Mouse (Mus musculus) forebrain, embryonic 14.5 days (tissue): Measurements from ENCODE around the gene Dok1. TPM values are rescaled to one million over a fixed set of nuclear protein-coding genes. Genes with fewer than 3 reads are reported as not detected.

Experiments used
- ATAC-seq: fragments of 200-750 bp; cut with Nextera tagmentation; 2 replicates; pipeline ENCODE4 v1.8.0; 2017; ENCODE audit warnings: mild to moderate bottlenecking, moderate library complexity
- DNase-seq: peaks from one replicate; pipeline ENCODE4 v3.0.0-alpha.2; 2015; ENCODE audit warnings: low spot score
- H3K27ac ChIP-seq: fragments of 300-500 bp; sonication (generic); 2 replicates; pipeline ENCODE4 v1.5.1; 2014; ENCODE audit warnings: low read depth, mild to moderate bottlenecking, control low read depth, low read length, moderate library complexity
- H3K27me3 ChIP-seq: fragments of 300-500 bp; sonication (generic); replicated peaks from 2 replicates; pipeline ENCODE4 v1.6.1; 2014; ENCODE audit warnings: low read length, control low read depth, mixed read lengths; ENCODE audit not compliant: control insufficient read depth, insufficient read depth
- H3K36me3 ChIP-seq: fragments of 300-500 bp; sonication (generic); 2 replicates; pipeline ENCODE4 v1.6.1; 2014; ENCODE audit warnings: low read length, control low read depth; ENCODE audit not compliant: control insufficient read depth, insufficient read depth
- H3K4me1 ChIP-seq: fragments of 300-500 bp; sonication (generic); 2 replicates; pipeline ENCODE4 v1.6.1; 2014; ENCODE audit warnings: antibody characterized with exemption, low read length, control low read depth; ENCODE audit not compliant: control insufficient read depth, insufficient read depth
- H3K4me2 ChIP-seq: fragments of 300-500 bp; sonication (generic); 2 replicates; pipeline ENCODE4 v1.6.1; 2014; ENCODE audit warnings: mild to moderate bottlenecking, control low read depth, low read length
- H3K4me3 ChIP-seq: fragments of 300-500 bp; sonication (generic); 2 replicates; pipeline ENCODE4 v1.5.1; 2014; ENCODE audit warnings: low read depth, low read length, control low read depth
- H3K9ac ChIP-seq: fragments of 300-500 bp; sonication (generic); 2 replicates; pipeline ENCODE4 v1.6.1; 2014; ENCODE audit warnings: mild to moderate bottlenecking, low read length, control low read depth, moderate library complexity
- H3K9me3 ChIP-seq: fragments of 300-500 bp; sonication (generic); replicated peaks from 2 replicates; pipeline ENCODE4 v1.6.1; 2016; ENCODE audit warnings: low read length, control low read depth, mixed read lengths; ENCODE audit not compliant: control insufficient read depth
- WGBS: fragments of 180-500 bp; shearing (Covaris S2); extraction: QIAGEN DNeasy Blood & Tissue Kit; methylation state at CpG from one replicate; pipeline ENCODE4 v1.1.7; 2014; 5-methylcytosine and 5-hydroxymethylcytosine counted together
- polyA plus RNA-seq: library from polyadenylated mRNA; unstranded; fragments of >200 nt; fragmentation: Nextera tagmentation; extraction: Ambion mirVana; gene quantifications from 2 replicates; pipeline ENCODE4 v1.2.1, GENCODE M21; 2014

Dok1 gene
- 2.6 and 3.4 TPM in 2 replicates for polyA plus RNA-seq

- ATAC-seq (peak; percentile 80), DNase-seq (peak; percentile 70)
- peak within 1 kb of the TSS; percentile 85 for H3K4me2 ChIP-seq
- H3K4me1 ChIP-seq, result peaks cover 10% of the 10 kb centered on the region; the same call in 1 of the 2 replicates
- H3K9ac ChIP-seq, result peak within 1 kb of the TSS; percentile 61
- peak within 1 kb of the TSS; percentile 11; the same call in 1 of the 2 replicates for H3K27ac ChIP-seq
- WGBS, result under 1% methylated on average over 49 of the region's 51 CpGs
- no peaks in the 10 kb centered on the region for H3K9me3 ChIP-seq
- no peaks in the 10 kb centered on the region for H3K36me3 ChIP-seq
- H3K4me3 ChIP-seq, result peak within 1 kb of the TSS; percentile 49
- H3K27me3 ChIP-seq, result peaks cover 11% of the 10 kb centered on the region
Observed at GRCm38 (mm10) chr6:83033249-83034185, at the start of gene Dok1, which contains the start of gene Loxl3. TSS of gene Dok1 (minus strand) at chr6:83033471. TSS of gene Loxl3 (plus strand) at chr6:83034173.

GRCm38 (mm10) chr6:83080210-83080609, 46.9 kb upstream of the Dok1 start:
- Histone ChIP-seq H3K27me3 (peaks cover 41% of the 10 kb centered on the region), H3K9me3 (no peaks in the 10 kb centered on the region), H3K4me1 (peaks cover 5% of the 10 kb centered on the region; the same call in 1 of the 2 replicates), H3K27ac (no peak overlapping the region), H3K4me2 (no peak overlapping the region), H3K4me3 (no peak overlapping the region), H3K36me3 (peaks cover 22% of the 10 kb centered on the region), H3K9ac (no peak overlapping the region)
- no peak for DNase-seq
- ATAC-seq, result no peak
- 97% methylated on average over 5 of the region's 5 CpGs for WGBS

GRCm38 (mm10) chr6:83078324-83078858, 45.1 kb upstream of the Dok1 start:
- H3K9ac ChIP-seq, result peak overlapping the region; percentile 80
- H3K4me2 ChIP-seq, result peak overlapping the region; percentile 97
- ATAC-seq, result peak; percentile 96

GRCm38 (mm10) chr6:83077630-83078323, 44.5 kb upstream of the Dok1 start, which contains the start of gene Pcgf1:
TSS of gene Pcgf1 (plus strand) at chr6:83077869.
- peak within 1 kb of the TSS; percentile 80 for H3K9ac ChIP-seq
- 0% methylated on average over 51 of the region's 54 CpGs for WGBS
- peaks cover 35% of the 10 kb centered on the region for H3K27me3 ChIP-seq
- peak within 1 kb of the TSS; percentile 97 for H3K4me2 ChIP-seq
- H3K36me3 ChIP-seq, result peaks cover 22% of the 10 kb centered on the region
- peak; percentile 66 for ATAC-seq
- peaks cover 5% of the 10 kb centered on the region; the same call in 1 of the 2 replicates for H3K4me1 ChIP-seq
- peak within 1 kb of the TSS; percentile 72 for H3K4me3 ChIP-seq
- H3K9me3 ChIP-seq, result no peaks in the 10 kb centered on the region
- H3K27ac ChIP-seq, result peak within 1 kb of the TSS; percentile 89
- peak; percentile 49 for DNase-seq

More at GRCm38 (mm10) chr6:83078324-83078858, 45.1 kb upstream of the Dok1 start:
- Histone ChIP-seq H3K27me3 (peaks cover 36% of the 10 kb centered on the region), H3K4me3 (peak overlapping the region; percentile 72), H3K27ac (peak overlapping the region; percentile 89), H3K36me3 (peaks cover 22% of the 10 kb centered on the region), H3K4me1 (peaks cover 5% of the 10 kb centered on the region; the same call in 1 of the 2 replicates), H3K9me3 (no peaks in the 10 kb centered on the region)
- DNase-seq, result peak; percentile 99
- WGBS, result under 1% methylated on average over 46 of the region's 46 CpGs

GRCm38 (mm10) chr6:83074979-83075378, 41.7 kb upstream of the Dok1 start:
- H3K4me3 ChIP-seq, result no peak overlapping the region
- H3K27me3 ChIP-seq, result peaks cover 56% of the 10 kb centered on the region
- no peak overlapping the region for H3K27ac ChIP-seq
- no peak for DNase-seq
- H3K4me2 ChIP-seq, result no peak overlapping the region
- ATAC-seq, result no peak
- peaks cover 4% of the 10 kb centered on the region; the same call in 1 of the 2 replicates for H3K36me3 ChIP-seq
- H3K4me1 ChIP-seq, result peaks cover 5% of the 10 kb centered on the region
- 17% methylated on average over 2 of the region's 2 CpGs for WGBS
- no peaks in the 10 kb centered on the region for H3K9me3 ChIP-seq
- H3K9ac ChIP-seq, result no peak overlapping the region

GRCm38 (mm10) chr6:83071220-83071619, 37.9 kb upstream of the Dok1 start:
- Histone ChIP-seq H3K36me3 (no peaks in the 10 kb centered on the region), H3K4me3 (no peak overlapping the region), H3K27ac (no peak overlapping the region), H3K4me2 (no peak overlapping the region), H3K9me3 (no peaks in the 10 kb centered on the region), H3K4me1 (no peaks in the 10 kb centered on the region; the same call in 1 of the 2 replicates), H3K9ac (no peak overlapping the region), H3K27me3 (peaks cover 89% of the 10 kb centered on the region)
- under 1% methylated on average over 24 of the region's 24 CpGs for WGBS
- DNase-seq, result no peak
- ATAC-seq, result peak; percentile 24; the same call in 1 of the 2 replicates

GRCm38 (mm10) chr6:83070311-83071219, 37.3 kb upstream of the Dok1 start:
- H3K27me3 ChIP-seq, result peaks cover 89% of the 10 kb centered on the region
- ATAC-seq, result 0 out of 2 replicates have a peak, but pooled peaks have one; percentile 9
- DNase-seq, result peak; percentile 38
- H3K9me3 ChIP-seq, result no peaks in the 10 kb centered on the region
- H3K4me1 ChIP-seq, result no peaks in the 10 kb centered on the region; the same call in 1 of the 2 replicates
- no peak overlapping the region for H3K27ac ChIP-seq
- WGBS, result under 1% methylated on average over 55 of the region's 58 CpGs
- 0 out of 2 replicates have a peak overlapping the region, but pooled peaks have one; percentile 16 for H3K4me2 ChIP-seq
- 0 out of 2 replicates have a peak overlapping the region, but pooled peaks have one; percentile 9 for H3K4me3 ChIP-seq
- H3K36me3 ChIP-seq, result no peaks in the 10 kb centered on the region
- no peak overlapping the region for H3K9ac ChIP-seq

- no peaks in the 10 kb centered on the region; the same call in 1 of the 2 replicates for H3K4me1 ChIP-seq
- no peaks in the 10 kb centered on the region for H3K36me3 ChIP-seq
- no peak within 1 kb of the TSS for H3K27ac ChIP-seq
- 0 out of 2 replicates have a peak within 1 kb of the TSS, but pooled peaks have one; percentile 16 for H3K4me2 ChIP-seq
- H3K9ac ChIP-seq, result no peak within 1 kb of the TSS
- H3K9me3 ChIP-seq, result no peaks in the 10 kb centered on the region
- H3K4me3 ChIP-seq, result 0 out of 2 replicates have a peak within 1 kb of the TSS, but pooled peaks have one; percentile 9
- H3K27me3 ChIP-seq, result peaks cover 90% of the 10 kb centered on the region
- ATAC-seq (no peak), DNase-seq (no peak)
- WGBS, result 0% methylated on average over 10 of the region's 10 CpGs
Observed at GRCm38 (mm10) chr6:83070247-83070310, 36.8 kb upstream of the Dok1 start, which contains the start of gene Tlx2. TSS of gene Tlx2 (minus strand) at chr6:83070293.
